Mouse (Mus musculus) kidney, adult 2 months (tissue): ENCODE measurements around the gene Igf1r. TPM values are rescaled to one million over a fixed set of nuclear protein-coding genes. Genes with fewer than 3 reads are reported as not detected.
A peak's percentile ranks its signal among the peaks of the same experiment; 100 is the strongest.

Source experiments
- DNase-seq: peaks from one replicate; pipeline ENCODE4 v3.0.0; 2021
- H3K27ac ChIP-seq: fragments of 200-500 bp; 2 replicates; pipeline ENCODE4 v1.5.1; 2012; ENCODE audit warnings: low read depth, low read length, control low read depth, inconsistent platforms; ENCODE audit not compliant: insufficient read depth
- H3K27me3 ChIP-seq: fragments of 200-500 bp; replicated peaks from 2 replicates; pipeline ENCODE4 v1.6.1; 2012; ENCODE audit warnings: mild to moderate bottlenecking, moderate library complexity, low read length, inconsistent platforms; ENCODE audit not compliant: control insufficient read depth, insufficient read depth
- H3K36me3 ChIP-seq: fragments of 200-500 bp; 2 replicates; pipeline ENCODE4 v1.6.1; 2012; ENCODE audit warnings: mild to moderate bottlenecking, moderate library complexity, low read length, inconsistent platforms; ENCODE audit not compliant: control insufficient read depth, insufficient read depth
- H3K4me1 ChIP-seq: fragments of 200-500 bp; 2 replicates; pipeline ENCODE4 v1.6.1; 2011; ENCODE audit warnings: low read length; ENCODE audit not compliant: control insufficient read depth, insufficient read depth
- H3K4me3 ChIP-seq: fragments of 200-500 bp; 2 replicates; pipeline ENCODE4 v1.5.1; 2011; ENCODE audit warnings: mild to moderate bottlenecking, low read depth, low read length, control low read depth; ENCODE audit not compliant: insufficient read depth
- CTCF ChIP-seq: fragments of 200-500 bp; conservative IDR thresholded peaks from 2 replicates; pipeline ENCODE4 v1.5.1; 2011; ENCODE audit warnings: low read depth, mild to moderate bottlenecking, control low read depth, low read length, moderate library complexity, mixed read lengths; ENCODE audit not compliant: insufficient read depth, insufficient read length
- POLR2A ChIP-seq: fragments of 200-500 bp; IDR thresholded peaks from one replicate; pipeline ENCODE4 v1.6.1; 2011; ENCODE audit warnings: low read depth, low read length, control low read depth
- WGBS: fragments of 180-500 bp; shearing (Covaris S2); methylation state at CpG from one replicate; pipeline ENCODE4 v1.1.7; 2018; 5-methylcytosine and 5-hydroxymethylcytosine counted together
- polyA plus RNA-seq: library from polyadenylated mRNA; depleted of rRNA; stranded (reverse); fragments of >200 nt; gene quantifications from 2 replicates; pipeline ENCODE4 v1.2.3, GENCODE M21; 2012

Gene Igf1r
- polyA plus RNA-seq, 1 experiment: 29.2 TPM

- 66% methylated on average over 11 of the region's 11 CpGs for WGBS
- no peaks in the 10 kb centered on the region for H3K27me3 ChIP-seq
Observed at GRCm38 (mm10) chr7:68071749-68072148, 119.1 kb downstream of the Igf1r start.

DNA sequence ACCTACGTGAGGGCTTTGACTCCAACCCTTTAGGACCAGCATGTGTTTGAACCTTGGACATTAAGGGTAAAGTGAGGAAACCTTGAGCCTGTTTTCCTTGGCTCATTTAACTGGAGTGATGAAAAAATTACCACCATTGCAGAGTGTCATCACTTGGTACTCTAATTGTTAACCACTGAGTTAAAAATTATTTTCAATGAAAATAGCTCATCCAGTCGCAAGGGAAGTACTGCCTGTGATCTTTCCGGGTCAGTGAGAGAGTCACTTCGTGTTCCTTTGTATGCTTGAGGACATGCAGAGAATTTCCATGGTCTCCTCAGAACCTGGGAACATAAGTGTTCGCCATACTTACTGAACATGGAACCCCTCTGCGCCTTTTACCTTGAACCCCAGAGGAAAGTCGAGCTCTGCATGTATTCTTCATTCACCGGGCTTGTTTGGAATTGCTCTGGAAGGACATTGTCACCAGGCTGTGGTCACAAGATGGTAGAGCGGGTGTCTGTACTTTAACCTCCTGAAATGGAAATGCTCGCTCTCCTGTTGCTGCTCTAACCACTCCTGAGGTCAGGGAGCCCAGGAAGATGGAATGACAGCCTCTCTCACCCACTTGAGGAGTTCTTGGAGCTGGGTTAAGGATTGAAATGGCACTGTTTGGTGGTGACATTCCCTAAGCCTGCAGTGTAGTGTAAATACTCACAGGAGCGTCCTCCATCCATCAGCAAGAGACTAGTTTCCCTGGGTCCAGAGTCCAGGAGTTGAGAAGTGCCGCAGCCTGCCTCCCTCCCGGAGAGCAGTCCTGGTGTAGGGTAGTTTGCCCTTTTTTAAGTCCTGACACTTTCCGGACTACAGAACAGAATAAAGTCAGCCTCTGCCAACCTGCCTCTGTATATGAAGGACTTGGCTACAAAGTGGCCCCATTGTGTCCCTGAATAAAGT is 120.2 kb downstream of the Igf1r start:
- peak overlapping the region; percentile 14; the same call in 1 of the 2 replicates for H3K4me3 ChIP-seq
- no peaks in the 10 kb centered on the region for H3K36me3 ChIP-seq
- peak; percentile 91 for DNase-seq
- H3K27me3 ChIP-seq: no peaks in the 10 kb centered on the region
- WGBS: 42% methylated on average over 14 of the region's 14 CpGs
- H3K27ac ChIP-seq: peak overlapping the region; percentile 100
- TF ChIP-seq POLR2A: no peak
- TF ChIP-seq CTCF: no peak
- peaks cover 62% of the 10 kb centered on the region for H3K4me1 ChIP-seq

More at GRCm38 (mm10) chr7:68071749-68072148, 119.1 kb downstream of the Igf1r start:
- peak; percentile 66 for DNase-seq
- Histone ChIP-seq H3K4me3 (no peak overlapping the region), H3K4me1 (peaks cover 64% of the 10 kb centered on the region), H3K27ac (peak overlapping the region; percentile 98), H3K36me3 (no peaks in the 10 kb centered on the region)
- TF ChIP-seq POLR2A: no peak
- TF ChIP-seq CTCF: no peak

DNA sequence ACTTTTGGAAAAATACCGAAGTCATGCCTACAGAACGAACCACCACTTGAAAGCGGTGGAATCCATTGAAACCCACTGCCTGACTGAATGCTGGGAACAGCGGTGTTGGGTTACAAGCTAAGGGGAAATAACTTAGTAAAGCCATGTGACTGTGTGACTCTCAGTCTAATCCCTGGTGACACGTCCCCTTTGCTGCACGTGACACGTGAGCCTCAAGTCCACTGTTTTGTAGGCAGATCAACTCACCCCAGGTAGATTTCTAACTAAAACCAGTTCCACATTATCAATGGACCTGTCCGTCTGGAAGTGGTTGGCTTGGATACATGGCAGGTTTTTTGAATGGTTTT is 120.8 kb downstream of the Igf1r start:
- no peak overlapping the region for H3K4me3 ChIP-seq
- 27% methylated on average over 8 of the region's 8 CpGs for WGBS

GRCm38 (mm10) chr7:68074748-68075147 is 122.1 kb downstream of the Igf1r start:
- Histone ChIP-seq H3K27ac (peak overlapping the region; percentile 100), H3K27me3 (no peaks in the 10 kb centered on the region), H3K36me3 (no peaks in the 10 kb centered on the region), H3K4me1 (peaks cover 53% of the 10 kb centered on the region), H3K4me3 (no peak overlapping the region)
- TF ChIP-seq POLR2A (no peak), CTCF (no peak)
- no peak for DNase-seq
- 75% methylated on average over 11 of the region's 11 CpGs for WGBS

More for the DNA sequence above, 120.8 kb downstream of the Igf1r start:
- peak; percentile 80 for DNase-seq
- no peak for TF ChIP-seq CTCF
- no peak for TF ChIP-seq POLR2A
- Histone ChIP-seq H3K27me3 (no peaks in the 10 kb centered on the region), H3K4me1 (peaks cover 58% of the 10 kb centered on the region), H3K27ac (peak overlapping the region; percentile 100), H3K36me3 (no peaks in the 10 kb centered on the region)

- no peak for DNase-seq
- Histone ChIP-seq H3K4me3 (no peak overlapping the region), H3K4me1 (peaks cover 60% of the 10 kb centered on the region), H3K27me3 (no peaks in the 10 kb centered on the region), H3K36me3 (no peaks in the 10 kb centered on the region), H3K27ac (peak overlapping the region; percentile 100)
- WGBS: 51% methylated on average over 3 of the region's 3 CpGs
- TF ChIP-seq POLR2A: no peak
- TF ChIP-seq CTCF: no peak
Observed at GRCm38 (mm10) chr7:68075401-68075800, 122.8 kb downstream of the Igf1r start.

DNA sequence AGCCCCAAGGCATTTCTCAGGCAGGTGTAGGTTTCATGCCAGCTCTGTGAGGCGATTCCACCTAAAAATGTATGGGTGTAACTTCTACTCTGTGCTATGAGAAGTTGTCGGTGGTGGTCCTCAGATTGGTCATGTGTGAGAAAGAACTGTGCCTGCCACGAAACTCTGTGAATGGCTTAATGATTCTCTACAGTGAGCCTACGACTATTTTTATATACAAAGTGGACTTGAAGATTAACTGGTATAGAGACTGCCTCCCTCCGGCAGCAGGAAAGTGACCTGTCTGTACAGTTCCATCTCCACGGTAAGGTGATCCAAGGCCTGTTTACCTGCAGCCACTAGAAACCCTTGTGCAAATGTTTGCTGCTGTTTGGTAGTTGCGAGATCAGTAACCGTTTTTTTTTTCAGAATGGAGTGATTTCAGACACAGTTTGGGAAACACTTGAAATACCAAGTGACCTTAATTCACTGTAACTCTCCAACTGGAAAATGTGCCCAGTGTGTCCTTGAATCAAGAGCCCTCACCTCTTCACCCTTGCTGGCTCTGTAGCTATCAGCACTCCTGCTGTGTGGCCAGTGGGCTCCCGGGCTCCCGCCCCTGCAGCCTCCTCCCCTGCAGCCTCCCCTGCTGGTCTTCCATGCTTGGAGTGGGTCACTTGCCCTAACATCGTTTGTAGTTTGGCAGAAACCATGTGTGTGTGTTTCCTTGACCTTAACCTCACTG is 127.7 kb downstream of the Igf1r start:
- 26% methylated on average over 11 of the region's 11 CpGs for WGBS
- TF ChIP-seq CTCF (no peak), POLR2A (no peak)
- Histone ChIP-seq H3K4me1 (peaks cover 64% of the 10 kb centered on the region), H3K27ac (peak overlapping the region; percentile 96), H3K4me3 (no peak overlapping the region), H3K36me3 (no peaks in the 10 kb centered on the region), H3K27me3 (no peaks in the 10 kb centered on the region)
- DNase-seq: peak; percentile 80

DNA sequence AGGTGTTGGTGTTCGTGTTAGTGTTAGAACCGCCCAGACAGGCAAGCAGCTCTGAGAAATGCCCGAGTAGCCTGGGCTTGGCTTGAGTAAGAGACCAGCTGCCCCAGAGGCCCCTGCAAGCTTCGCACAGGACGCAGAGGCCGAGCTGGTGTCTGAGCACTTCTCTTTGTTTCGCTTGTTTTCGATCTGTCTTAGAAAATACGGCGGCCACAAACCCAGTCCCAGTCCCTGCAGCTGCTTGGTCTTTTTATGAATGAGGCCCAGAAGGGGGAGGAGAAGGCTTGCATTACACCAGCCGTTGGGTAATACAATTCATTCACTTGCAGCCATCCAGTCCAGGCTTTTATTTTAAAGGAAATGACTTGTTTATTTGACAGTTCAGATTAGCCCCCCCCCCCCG is 132.7 kb downstream of the Igf1r start:
- peak overlapping the region; percentile 81 for H3K27ac ChIP-seq
- peak; percentile 48 for DNase-seq
- H3K4me1 ChIP-seq: peaks cover 63% of the 10 kb centered on the region
- no peak overlapping the region for H3K4me3 ChIP-seq
- 16% methylated on average over 12 of the region's 12 CpGs for WGBS
- TF ChIP-seq CTCF: no peak
- no peak for TF ChIP-seq POLR2A
- H3K27me3 ChIP-seq: no peaks in the 10 kb centered on the region
- no peaks in the 10 kb centered on the region for H3K36me3 ChIP-seq
